Mouse (Mus musculus): ENCODE results near the gene Pptc7.

DNA sequence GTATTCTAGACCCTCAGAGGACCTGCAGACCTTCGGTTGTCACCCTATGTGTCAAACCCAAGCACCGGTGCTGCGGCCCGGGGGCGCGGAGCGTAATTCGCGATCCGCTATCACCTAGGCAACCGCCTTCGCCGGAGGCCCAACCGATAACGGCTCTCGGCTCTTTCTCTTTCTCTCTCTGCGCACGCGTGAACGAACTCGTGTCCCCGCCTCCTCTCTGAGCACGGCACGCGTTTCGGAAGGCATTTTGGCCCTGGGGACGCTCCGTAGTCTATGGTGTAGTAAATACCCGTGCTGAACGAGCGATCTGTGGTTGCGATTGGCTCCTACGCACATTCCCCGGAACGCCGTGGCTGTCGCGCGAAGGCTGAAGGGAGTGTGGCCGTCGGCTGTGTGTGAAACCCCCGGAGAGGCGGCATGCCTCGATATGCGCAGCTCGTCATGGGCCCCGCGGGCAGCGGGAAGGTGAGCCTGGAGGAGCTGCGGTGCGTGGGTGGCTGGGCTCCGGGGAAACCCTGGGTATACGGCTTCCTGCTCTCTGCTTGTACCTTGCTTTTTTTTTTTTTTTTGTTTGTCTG, 88.1 kb downstream of the Pptc7 start, which contains the start of gene Fam216a:
- TF ChIP-seq POLR2A (IDR thresholded peaks at IDR 0.05; ENCODE audit: insufficient read depth, low read length) (peak; percentile 72), EP300 (IDR thresholded peaks at IDR 0.05; ENCODE audit: insufficient read depth, low read depth, low read length) (peak; percentile 70), CTCF (IDR thresholded peaks at IDR 0.05; ENCODE audit: low read depth, low read length) (no peak)

All from ES-Bruce4 (cell line).